Mouse (Mus musculus) heart, adult 18-20 months (tissue): ENCODE measurements around the gene Zxdc. TPM values are rescaled to one million over a fixed set of nuclear protein-coding genes. Genes with fewer than 3 reads are reported as not detected.

Experiments used
- DNase-seq, 2 experiments: peaks; one replicate each; pipeline ENCODE4 v3.0.0; 2021 to 2022; ENCODE audit warnings: mixed read lengths in 1 of 2
- total RNA-seq, 2 experiments: library from RNA; stranded (reverse); gene quantifications; 2 replicates each; pipeline ENCODE4 v1.2.3; 2021

Gene Zxdc
- total RNA-seq, 2 experiments from 2014 or later: 14.0 to 14.3 TPM

DNA sequence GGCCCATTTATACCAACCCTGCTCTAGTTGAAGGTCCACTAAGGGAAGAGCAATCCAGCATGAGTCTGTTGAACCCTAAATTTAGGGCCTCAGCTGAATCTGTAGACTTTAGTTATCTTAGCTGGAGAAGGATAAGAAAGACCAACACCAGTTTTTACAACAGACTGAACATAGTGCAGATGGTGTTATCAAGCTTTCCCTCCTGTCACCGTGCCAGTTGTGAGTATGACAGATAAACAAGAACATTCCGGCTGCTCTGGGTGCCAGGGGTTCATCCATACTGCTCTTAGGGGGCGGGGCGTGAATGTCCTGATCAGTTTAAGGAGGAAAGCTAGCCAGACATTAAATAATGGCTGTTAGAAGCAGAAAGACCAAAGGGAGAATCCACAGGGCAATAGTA lies 5.4 kb downstream of the Zxdc start:
- peak in 1 of 2 experiments; percentile 19 for DNase-seq

DNA sequence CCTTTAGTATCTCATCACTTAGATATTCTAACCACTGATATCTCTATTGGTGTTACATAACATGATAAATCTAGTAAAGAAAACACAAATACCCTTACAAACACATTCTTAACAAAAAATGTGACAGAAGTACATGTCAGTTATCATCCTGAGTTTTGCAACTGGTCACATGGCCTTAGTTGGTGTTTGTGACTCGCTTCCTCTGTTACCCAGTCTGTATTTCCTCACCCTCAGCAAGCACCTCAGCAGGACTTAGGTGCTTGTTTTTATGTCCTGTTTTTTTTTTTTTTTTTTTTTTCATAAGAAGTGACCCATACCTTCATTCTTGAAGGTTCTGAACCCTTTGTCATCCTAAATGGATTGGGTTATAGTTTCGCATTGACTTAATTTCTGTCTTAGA lies 8.4 kb downstream of the Zxdc start:
- DNase-seq: no peak

DNA sequence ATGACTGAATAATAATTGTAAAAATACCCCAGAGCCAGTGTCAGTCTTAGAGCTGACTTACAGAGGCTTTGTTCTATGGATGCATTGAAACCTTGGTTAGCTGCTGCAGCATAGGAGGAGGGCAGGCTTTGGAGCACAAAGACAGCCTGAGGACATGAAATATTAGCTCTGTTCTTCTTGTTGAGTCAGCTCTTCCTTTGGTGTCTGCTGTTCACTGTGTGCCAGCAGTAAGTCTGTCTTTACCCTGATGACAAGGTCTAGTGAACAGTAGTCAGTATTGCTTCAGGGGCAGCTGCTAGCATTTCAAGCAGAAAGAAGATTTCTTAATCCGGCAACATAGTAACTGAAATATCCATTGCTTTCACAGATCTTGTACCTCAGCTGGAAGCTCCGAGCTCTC lies 12.2 kb downstream of the Zxdc start:
- DNase-seq: no peak

DNA sequence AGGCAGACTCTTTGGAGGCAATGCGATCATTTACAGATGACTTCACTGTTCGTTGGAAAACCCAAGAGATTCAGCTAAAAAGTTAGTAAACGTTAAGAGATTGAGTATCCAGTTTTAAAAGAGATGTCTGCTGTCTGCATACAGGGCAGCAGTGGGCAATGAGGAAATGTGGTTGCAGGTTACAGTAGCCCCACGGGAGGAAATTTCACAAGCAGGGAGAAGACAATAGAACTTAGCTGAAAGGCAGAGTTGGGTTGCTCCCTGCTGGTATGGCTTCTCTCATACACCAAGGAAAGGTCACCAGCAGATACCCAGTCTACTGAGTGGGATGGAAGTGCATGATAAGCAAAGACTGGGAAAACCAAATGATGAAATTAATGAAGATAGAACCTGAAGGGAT lies 21.3 kb downstream of the Zxdc start:
- no peak for DNase-seq

DNA sequence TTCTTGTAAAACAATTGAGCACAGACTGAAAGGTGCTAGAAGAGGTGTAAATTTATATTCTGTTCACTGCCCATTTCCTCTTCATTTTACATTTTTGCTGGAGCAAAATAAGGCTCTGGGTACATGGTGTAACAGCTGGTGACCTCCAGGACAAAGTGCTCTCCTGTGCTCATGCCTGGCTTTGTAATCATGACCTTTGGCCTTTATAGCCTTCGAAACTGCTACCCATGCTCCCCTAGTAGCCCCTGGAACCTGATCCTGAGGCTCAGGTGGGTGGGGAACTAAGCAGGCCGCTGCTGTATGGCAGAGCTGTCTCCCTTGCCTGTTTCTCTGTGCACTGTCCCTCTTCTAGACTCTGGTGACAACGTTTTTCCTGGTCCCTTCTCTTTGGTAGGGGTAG lies 24.7 kb downstream of the Zxdc start:
- no peak for DNase-seq

DNA sequence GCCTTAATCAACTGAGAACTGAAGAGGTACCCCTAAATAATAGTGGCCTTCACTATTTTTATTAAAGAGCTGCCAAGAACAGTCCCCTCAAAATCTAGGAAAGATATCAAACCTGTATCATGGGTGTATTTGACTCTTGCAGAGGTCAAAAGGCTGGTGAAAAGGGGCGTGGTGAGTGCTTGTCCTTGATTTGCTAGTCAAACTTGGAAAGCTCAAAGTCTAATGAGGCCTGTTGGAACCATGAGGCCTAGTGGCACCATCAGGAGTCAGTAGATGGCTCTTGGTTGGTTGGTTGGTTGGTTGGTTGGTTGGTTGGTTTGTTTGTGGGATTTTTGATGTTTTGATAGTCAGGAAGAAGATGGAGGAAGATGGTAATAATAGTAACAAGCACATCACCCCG lies 26.5 kb downstream of the Zxdc start:
- no peak for DNase-seq

DNA sequence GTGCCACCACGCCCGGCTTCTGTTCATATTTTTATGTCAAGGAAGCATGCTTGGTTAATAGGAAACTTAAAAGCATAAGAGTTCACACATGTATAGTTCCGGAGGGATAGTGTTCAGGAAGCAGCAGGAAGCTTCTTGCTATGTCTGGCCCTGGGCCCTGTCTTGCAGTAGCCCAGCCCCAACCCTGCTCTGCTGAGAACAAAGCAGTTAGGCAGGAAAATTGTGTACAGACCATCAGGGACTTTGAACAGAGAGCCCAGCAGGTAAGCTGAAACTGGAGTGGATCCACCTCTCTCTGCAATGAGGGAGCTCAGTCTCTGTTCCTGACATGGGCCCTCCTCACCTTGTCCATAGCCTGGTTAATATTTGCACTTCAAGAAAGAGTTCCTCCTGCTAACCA lies 28.0 kb downstream of the Zxdc start:
- DNase-seq: no peak

DNA sequence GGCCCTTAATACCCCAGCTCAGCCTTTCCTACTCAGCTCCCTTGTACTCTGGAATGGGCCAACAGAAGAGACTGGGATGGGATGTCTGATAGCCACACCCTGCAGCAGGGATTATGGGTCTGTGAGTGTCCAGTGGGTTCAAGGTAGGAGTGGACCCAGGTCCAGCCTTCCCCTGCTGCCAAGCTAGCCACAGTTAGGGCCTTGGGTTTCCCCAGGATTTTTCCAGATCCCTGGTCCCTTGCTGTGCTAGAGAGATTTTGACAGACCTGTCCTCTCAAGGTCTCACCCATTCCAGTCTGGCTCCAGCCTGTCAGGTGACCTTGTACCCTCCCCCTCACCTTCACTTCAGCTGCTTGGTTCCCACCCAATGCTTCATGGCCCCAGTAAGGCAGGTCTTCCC lies 39.3 kb downstream of the Zxdc start:
- DNase-seq: no peak

DNA sequence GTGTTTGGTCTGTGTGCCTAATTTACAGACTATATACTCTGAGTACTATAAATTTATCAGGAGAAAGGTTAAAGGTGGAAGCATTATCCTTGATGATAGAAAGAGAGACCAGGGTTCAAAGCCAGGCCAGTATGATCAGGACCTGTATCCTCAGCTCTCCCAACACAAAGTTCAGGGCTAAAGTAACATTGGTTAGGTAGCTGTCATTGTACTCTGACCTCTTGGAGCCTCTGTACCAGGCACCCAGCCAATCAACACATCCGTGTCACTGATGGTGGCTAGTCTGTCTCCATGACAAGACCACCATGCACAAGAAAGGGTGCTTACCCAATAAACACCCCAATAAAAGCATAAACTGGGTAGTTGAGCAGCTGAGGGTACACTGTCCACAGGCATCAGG lies 41.7 kb downstream of the Zxdc start:
- no peak for DNase-seq

DNA sequence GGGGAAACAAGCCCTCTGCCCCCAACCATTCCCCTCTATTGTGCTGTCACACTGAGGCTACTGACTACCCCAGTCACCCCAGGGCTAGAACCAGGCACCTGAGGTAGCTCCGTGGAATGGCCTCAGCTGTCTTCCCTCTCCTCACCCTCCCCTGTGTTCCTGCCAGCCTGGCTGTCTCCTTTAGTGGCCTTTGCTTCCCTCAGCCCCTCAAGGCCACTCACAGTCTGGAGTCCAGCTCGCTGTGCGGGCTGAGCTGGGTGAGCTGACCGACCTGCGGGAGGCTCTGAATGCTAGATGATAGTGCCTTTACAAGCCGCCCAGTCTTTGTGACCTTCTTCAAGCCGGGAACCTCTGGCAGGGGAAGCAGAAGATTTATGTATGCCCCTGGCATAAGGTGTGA lies 42.6 kb downstream of the Zxdc start:
- no peak for DNase-seq

DNA sequence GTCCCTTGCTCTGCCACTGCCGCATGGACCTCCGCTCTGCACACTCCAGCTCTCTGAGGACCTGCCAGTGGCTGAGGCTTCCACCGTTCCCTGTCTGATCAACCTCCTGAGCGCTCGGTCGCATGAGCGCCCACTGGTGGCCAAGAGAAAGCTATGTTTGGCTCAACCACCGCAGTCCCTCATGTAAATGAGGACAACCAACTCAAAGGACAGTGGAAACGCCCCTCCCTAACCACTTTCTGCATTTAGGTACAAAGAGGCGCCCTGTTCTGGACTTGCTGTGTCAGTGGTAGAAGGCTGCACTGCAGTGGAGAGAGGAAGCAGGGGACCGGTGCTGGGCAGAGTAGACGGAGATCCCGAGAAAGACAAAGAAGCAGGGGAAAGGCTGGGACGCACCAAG lies 53.3 kb downstream of the Zxdc start:
- peak; percentile 80 to 82 for DNase-seq

DNA sequence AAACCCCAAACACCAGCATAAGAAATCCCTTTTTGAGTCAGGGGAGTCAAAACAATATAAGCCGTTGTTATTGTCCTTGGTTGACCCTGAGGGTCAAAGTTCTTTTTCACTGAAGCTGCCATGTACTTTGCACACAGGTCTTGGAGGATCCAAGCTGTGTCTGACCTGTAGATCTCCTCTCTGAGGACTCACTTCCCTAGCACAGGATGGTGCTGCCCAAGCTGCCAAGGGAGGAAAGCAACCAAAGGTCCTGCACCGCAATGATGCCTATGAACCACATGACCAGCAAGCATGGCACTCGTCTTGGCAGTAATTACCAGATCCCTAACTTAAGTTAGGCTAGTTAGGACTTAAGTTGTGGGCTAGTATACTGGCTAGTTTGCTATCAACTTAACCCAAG lies 56.1 kb downstream of the Zxdc start:
- DNase-seq: no peak

DNA sequence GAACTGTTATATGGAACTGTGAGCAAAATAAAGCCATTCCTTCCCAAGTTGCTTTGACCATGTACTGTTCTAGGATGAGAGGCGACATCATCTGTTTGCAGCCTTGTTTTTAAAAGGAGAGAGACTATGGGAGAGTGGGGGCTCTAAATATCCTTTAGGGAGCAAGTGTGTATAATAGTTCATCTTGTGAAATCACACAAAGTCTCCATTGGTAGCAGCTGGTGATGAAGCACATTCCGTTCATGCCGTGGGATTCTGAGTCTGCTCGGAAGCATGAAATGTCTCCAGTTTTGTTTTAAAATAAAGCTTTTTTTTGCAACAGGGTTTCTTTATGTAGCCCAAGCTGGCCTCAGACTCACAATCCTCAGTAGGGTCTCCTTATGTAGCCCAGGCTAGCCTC lies 56.7 kb downstream of the Zxdc start:
- no peak for DNase-seq

DNA sequence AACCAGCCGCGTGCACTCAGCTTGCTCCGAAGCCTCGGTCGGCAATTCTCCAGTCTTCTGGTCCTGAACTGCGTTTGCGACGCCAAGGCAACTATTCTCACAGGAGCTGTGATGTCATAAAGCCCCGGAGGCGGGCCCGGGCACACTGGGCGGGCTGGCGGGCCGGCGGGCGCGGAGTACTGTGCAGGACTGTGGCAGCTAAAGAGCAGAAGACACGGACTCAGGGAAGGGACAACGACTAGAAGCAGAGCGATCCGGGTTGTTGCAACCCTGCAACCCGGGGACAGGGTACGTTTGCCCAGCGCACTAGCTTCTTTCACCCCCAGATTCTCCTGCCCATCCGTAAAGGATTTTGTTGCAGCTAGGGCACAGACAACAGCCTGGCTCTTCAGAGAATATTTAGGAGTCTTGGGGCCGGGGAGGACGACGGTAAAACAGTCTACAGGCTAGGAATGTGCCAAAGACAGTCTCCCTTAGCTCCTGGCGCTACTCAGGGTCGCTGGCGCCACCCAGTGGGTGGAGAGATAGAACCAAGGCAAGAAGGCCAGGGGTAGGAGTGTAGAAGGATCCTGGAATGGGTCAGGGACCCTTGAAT lies 59.2 kb downstream of the Zxdc start, which contains the start of gene Cfap100:
TSS of gene Cfap100 (minus strand) at position 418 of the 595 bp plus-strand sequence.
- DNase-seq: peak; percentile 82 to 84

DNA sequence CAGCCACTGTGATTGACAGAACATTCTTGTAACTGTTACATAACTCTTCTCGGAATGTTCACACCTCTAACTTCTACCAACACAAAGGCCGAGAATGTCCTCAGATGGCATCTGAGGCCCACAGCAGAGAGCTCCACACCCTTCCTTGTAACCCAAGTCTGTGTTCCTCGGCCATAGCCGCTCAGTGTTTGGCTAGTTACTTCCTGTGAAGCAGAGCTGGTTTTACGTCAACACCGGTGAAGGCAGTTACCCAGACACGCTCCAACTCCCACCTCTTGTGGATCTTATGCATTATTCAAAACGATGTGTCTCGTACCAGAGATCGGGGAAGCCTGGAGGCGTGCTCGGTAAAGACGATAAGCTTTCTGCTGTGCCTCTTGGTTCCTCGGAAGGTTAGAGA lies 60.6 kb downstream of the Zxdc start:
- DNase-seq: no peak

DNA sequence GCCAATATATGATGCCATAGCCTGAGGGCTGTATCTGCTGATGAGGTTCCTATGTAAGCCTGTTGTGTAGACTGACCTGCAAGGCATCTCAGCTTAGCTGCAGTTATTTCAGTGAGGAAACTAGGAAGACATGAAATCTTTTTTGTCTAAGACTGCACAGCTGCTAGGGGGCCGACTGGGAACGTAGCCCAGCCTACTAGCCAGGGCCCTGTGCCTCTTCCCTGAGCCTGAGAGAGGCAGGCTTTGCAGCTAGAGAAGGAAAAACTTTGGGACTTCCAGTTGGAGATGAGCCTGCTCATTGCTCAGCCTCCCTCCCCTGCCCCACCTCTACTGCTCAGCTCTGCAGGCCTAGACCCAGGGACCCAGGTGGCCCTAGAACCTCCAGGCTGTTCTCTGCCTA lies 62.2 kb downstream of the Zxdc start:
- DNase-seq: peak; percentile 27 to 48

DNA sequence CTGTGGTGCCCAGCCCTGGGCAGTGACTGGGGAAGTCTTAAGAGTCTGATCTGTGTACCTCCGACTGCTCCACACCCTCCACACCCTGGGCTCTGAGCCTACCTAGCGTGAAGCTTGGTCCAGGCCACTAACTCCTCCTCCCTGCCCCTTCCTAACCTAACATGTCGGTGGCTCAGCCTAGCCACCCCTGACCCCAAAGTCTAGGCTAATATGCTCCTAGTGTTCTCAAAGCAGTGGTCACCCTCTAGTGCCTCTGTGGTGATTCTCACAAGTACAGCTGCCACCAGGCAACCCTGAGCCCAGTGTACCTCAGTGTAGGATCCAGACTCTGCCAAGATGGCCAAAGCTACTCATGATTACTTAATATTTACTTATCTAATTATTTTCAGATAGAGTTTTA lies 65.4 kb downstream of the Zxdc start:
- no peak for DNase-seq

DNA sequence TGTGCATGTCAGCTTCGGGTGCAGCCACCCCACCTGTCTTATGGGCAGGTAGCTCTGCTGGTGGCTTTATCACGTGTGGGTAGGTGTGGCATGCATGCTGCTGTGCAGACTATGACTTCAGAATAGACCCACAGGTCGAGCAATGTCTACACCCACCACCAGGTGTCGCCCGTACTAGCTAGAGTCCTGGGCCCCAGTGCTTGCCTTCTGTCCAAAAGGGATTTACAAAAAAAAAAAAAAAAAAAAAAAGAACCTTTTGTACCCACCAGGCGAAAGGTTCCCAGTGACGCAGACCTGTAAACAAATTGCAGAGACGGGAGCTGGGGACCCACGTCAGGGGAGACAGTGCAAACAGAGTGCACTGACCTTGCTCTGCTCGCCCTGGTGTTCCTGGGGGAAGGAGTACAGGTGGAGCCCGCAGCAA lies 65.9 kb downstream of the Zxdc start:
- DNase-seq: peak; percentile 74 to 92

DNA sequence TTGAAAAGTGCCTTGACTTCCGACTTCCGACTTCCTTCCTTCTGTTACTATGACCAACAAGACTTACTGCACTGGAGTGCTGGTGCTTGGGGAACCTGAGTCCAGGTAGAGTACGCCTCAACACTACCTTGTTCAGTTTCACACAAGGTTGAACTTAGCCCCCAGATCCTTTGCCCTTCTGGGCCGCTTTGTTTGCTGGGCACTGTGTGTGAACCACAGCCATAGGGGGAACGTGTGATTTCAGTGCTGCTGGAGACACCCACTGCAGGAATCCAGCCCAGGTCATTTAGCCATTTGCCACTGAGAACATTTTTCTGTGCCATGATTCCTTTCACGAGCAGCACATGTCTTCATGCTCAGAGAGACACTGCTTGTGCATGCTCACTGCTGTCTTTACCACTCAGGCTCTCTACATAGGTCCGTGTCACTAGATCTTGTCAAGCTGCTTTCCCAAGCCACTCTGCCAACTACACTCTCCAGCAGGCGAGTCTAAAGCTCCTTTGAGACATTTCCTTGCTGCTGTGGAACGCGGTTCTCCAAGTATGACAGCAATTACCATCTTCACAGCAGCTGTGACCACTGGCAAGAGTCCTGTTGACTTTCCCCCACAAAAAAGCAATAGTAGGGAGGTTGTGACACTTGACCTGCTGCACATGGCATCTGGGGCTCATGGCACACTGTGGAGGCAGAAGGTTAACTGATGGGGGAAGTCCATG lies 67.1 kb downstream of the Zxdc start:
- DNase-seq: no peak

DNA sequence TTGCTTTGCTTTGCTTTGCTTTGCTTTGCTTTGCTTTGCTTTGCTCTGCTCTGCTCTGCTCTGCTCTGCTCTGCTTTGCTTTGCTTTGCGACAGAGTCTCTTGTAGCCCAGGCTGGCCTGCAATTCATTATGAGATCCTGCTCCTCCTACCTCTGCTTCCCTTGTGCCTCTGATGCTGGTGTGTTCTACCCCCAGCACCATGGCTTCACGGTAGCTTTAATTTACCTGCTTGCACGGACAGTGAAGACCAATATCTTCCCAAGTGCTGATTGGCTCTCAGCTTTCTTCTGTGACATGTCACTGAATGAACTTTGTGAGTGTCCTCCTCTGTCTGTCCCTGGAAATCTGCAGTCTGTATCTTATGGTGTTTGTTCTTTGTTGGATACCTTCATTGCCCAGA lies 67.7 kb downstream of the Zxdc start:
- DNase-seq: no peak

DNA sequence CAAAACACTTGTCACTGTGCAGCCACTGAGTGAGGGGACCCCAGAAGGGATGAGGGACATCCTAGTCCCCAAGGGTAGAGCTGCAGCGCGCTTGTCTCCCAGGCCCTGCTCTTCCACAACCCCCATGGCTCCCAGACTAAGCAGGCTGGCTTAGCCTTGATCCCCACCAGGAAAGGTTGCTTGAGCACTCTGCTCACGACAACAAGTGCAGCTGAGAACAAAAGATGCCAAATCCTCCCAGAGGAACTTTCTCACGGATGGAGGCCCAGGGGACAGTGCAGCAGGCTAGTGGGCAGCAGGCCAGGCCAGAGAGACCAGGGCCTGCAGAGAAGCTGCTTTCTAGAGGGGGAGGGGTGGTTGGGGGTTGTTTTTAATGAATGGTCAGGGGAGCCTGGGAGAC lies 77.6 kb downstream of the Zxdc start:
- DNase-seq: no peak

DNA sequence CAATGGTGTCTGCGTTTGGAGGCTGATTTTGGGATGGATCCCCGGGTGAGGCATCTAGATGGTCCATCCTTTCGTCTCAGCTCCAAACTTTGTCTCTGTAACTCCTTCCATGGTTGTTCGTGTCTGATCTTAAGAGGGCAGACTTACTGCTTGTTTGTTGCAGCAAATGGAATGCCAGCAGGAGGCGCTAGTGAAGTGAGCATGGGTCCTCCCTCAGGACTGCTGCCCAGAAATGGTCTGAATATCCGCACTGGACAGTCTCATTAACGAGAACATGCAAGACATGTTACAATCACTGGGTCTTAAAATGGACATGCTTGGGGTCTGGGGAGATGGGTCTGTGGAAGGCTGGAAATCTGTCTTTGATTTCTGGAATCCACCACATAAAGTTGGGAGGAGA lies 80.9 kb downstream of the Zxdc start:
- peak; percentile 90 to 99 for DNase-seq

DNA sequence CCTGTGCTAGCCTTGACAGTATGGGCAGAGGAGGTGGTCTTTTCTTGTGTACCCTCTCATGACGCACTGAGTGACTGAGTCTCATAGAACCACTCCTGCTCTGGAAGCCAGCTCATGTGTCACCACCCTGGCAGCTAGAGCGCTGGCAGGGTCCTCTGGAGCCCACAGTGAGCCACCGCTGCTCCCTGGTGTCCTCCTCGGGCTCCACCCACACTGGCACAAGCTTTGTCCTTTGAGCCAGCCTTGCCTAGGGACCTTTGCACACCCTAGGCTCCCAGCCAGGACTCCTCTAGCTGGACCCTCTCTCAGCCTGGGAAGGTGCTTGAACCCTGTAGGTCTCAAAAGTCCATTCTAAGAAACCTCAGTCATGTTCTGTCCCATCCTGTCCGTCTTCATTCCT lies 81.4 kb downstream of the Zxdc start:
- DNase-seq: peak; percentile 81 to 89

DNA sequence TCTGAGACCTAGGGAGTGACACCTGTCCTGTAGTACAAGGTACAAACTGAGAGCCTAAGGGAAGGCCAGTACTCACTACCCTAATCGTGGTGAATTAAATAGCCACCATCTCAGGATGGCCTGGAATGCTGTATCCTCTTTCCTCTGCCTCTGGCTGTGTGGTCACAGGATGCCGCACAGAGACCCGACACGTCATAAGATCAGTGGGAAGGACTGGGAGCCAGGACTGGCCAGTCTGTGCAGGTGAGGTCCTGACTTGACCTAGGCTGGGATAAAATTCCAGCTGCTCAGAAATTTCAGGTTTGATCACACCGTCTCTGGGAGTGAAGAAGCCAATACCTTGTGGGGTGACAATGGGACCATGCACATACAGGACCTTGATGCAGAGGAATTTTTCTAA lies 82.2 kb downstream of the Zxdc start:
- DNase-seq: no peak
